29 mouse cellular contexts compared by ENCODE assay signal in genomic region chr4:76004161-76004560, GRCm38 (mm10).
"Had no signal": no experiment of that assay in that cellular context is flagged by ENCODE, and none has a peak within 500 bp of the region (broad histone marks: within the 10 kb centered on the region; RNA-seq: fewer than 3 reads in every experiment).

No protein-coding gene starts in this region.

- H3K36me3 ChIP-seq: embryonic facial prominence, embryonic 10.5 days; embryonic facial prominence, embryonic 12.5 days; embryonic facial prominence, embryonic 13.5 days; embryonic facial prominence, embryonic 15.5 days; forebrain, embryonic 10.5 days; forebrain, embryonic 12.5 days; forebrain, embryonic 15.5 days had no signal

- ATAC-seq: forebrain, embryonic 13.5 days; forebrain, embryonic 14.5 days; forebrain, embryonic 15.5 days; forebrain, embryonic 16.5 days; forebrain, postnatal 0 days had no signal

- DNase-seq: cerebellum, adult 2 months; cerebellum, adult 8-10 months; cerebellum, adult 9-10 months; cerebellum, adult 9-11 months; cerebellum, postnatal 10 days; cerebellum, postnatal 14 days; cerebellum, postnatal 25 days; cerebellum, postnatal 36 days; embryo, embryonic 11 days; forebrain, postnatal 0 days; gastrocnemius, adult 2 months; gastrocnemius, postnatal 10 days; gastrocnemius, postnatal 14 days; gastrocnemius, postnatal 25 days; gastrocnemius, postnatal 36 days; heart, adult 11 months; heart, adult 18-20 months; heart, adult 2 months had no signal

- H3K4me2 ChIP-seq: embryonic facial prominence, embryonic 12.5 days; embryonic facial prominence, embryonic 13.5 days; embryonic facial prominence, embryonic 15.5 days; forebrain, embryonic 12.5 days; forebrain, embryonic 13.5 days; forebrain, embryonic 15.5 days had no signal

- H3K27ac ChIP-seq: embryonic facial prominence, embryonic 13.5 days; forebrain, embryonic 10.5 days; forebrain, embryonic 12.5 days; forebrain, embryonic 13.5 days; forebrain, embryonic 15.5 days; heart, adult 2 months had no signal

- H3K9ac ChIP-seq: embryonic facial prominence, embryonic 12.5 days; embryonic facial prominence, embryonic 13.5 days; embryonic facial prominence, embryonic 15.5 days; forebrain, embryonic 12.5 days; forebrain, embryonic 13.5 days; forebrain, embryonic 15.5 days; forebrain, postnatal 0 days had no signal

- H3K4me3 ChIP-seq: embryonic facial prominence, embryonic 10.5 days; embryonic facial prominence, embryonic 12.5 days; embryonic facial prominence, embryonic 13.5 days; embryonic facial prominence, embryonic 15.5 days; erythroblast, embryonic 14.5 days; forebrain, embryonic 10.5 days; forebrain, embryonic 12.5 days; forebrain, embryonic 13.5 days; forebrain, embryonic 15.5 days; gastrocnemius, adult 2 months; heart, adult 2 months had no signal

- H3K9me3 ChIP-seq: embryonic facial prominence, embryonic 10.5 days; embryonic facial prominence, embryonic 12.5 days; embryonic facial prominence, embryonic 13.5 days; embryonic facial prominence, embryonic 15.5 days; forebrain, embryonic 10.5 days; forebrain, embryonic 12.5 days; forebrain, embryonic 13.5 days; forebrain, embryonic 15.5 days had no signal

- H3K27me3 ChIP-seq: embryonic facial prominence, embryonic 12.5 days; embryonic facial prominence, embryonic 13.5 days; embryonic facial prominence, embryonic 15.5 days; forebrain, embryonic 12.5 days; forebrain, embryonic 13.5 days; forebrain, embryonic 15.5 days had no signal
